In genomic region chrX:38576078-38576477, GRCm38 (mm10) we compare ENCODE assay signal across 8 mouse cellular contexts. TPM values are rescaled to one million over a fixed set of nuclear protein-coding genes. Genes with fewer than 3 reads are reported as not detected.
DNase-seq lines count a peak whose midpoint lies in the region; ATAC-seq and TF ChIP-seq lines count a peak whose summit lies in the region.

Gene Cul4b (minus strand): TSS chrX:38576196.

- H3K9ac ChIP-seq in lung, postnatal 0 days (replicated peaks; ENCODE audit: low read depth): no peak within 1 kb of the TSS
- no peak within 1 kb of the TSS for H3K9ac ChIP-seq in embryonic facial prominence, embryonic 11.5 days (replicated peaks; ENCODE audit: low read length)
- no peak within 1 kb of the TSS for H3K9ac ChIP-seq in heart, postnatal 0 days (replicated peaks; ENCODE audit: low read depth, low read length)
- no peak within 1 kb of the TSS for H3K9ac ChIP-seq in neural tube, embryonic 15.5 days (replicated peaks)

- no peak for DNase-seq in lung, postnatal 0 days (ENCODE audit: low spot score)
- DNase-seq in lung, postnatal 36 days: no peak
- no peak for DNase-seq in embryonic facial prominence, embryonic 11.5 days (ENCODE audit: low spot score)
- DNase-seq in heart, postnatal 0 days (ENCODE audit: low spot score): no peak
- DNase-seq in limb, embryonic 10.5 days (ENCODE audit: low spot score): no peak
- no peak for DNase-seq in thymus, postnatal 4 days
- no peak for DNase-seq in kidney, postnatal 25 days

- H3K4me3 ChIP-seq in lung, postnatal 0 days (ENCODE audit: low read depth, low read length): no peak within 1 kb of the TSS
- no peak within 1 kb of the TSS for H3K4me3 ChIP-seq in embryonic facial prominence, embryonic 11.5 days (ENCODE audit: low read depth, low read length)
- H3K4me3 ChIP-seq in heart, postnatal 0 days (ENCODE audit: low read depth, low read length): no peak within 1 kb of the TSS
- no peak within 1 kb of the TSS for H3K4me3 ChIP-seq in limb, embryonic 10.5 days
- H3K4me3 ChIP-seq in neural tube, embryonic 15.5 days (replicated peaks): no peak within 1 kb of the TSS

- H3K36me3 ChIP-seq in lung, postnatal 0 days (ENCODE audit: insufficient read depth, low read length): no peaks in the 10 kb centered on the region
- no peaks in the 10 kb centered on the region for H3K36me3 ChIP-seq in embryonic facial prominence, embryonic 11.5 days (replicated peaks; ENCODE audit: control insufficient read depth, insufficient read depth, low read depth, low read length)
- no peaks in the 10 kb centered on the region for H3K36me3 ChIP-seq in heart, postnatal 0 days (replicated peaks; ENCODE audit: control insufficient read depth, insufficient read depth, low read length)
- no peaks in the 10 kb centered on the region for H3K36me3 ChIP-seq in limb, embryonic 10.5 days
- H3K36me3 ChIP-seq in neural tube, embryonic 15.5 days: no peaks in the 10 kb centered on the region

- TF ChIP-seq CTCF in lung, postnatal 0 days (IDR thresholded peaks at IDR 0.05): no peak
- no peak for TF ChIP-seq CTCF in heart, postnatal 0 days (IDR thresholded peaks at IDR 0.05; ENCODE audit: low read depth)

- no peak for TF ChIP-seq EP300 in lung, postnatal 0 days (IDR thresholded peaks at IDR 0.05)
- TF ChIP-seq EP300 in heart, postnatal 0 days (IDR thresholded peaks at IDR 0.05; ENCODE audit: low read depth): no peak

- 79% methylated on average over 15 of the region's 15 CpGs for WGBS in lung, postnatal 0 days
- 87% methylated on average over 15 of the region's 15 CpGs for WGBS in embryonic facial prominence, embryonic 11.5 days
- WGBS in heart, postnatal 0 days: 60% methylated on average over 15 of the region's 15 CpGs
- WGBS in limb, embryonic 10.5 days: 85% methylated on average over 15 of the region's 15 CpGs
- WGBS in neural tube, embryonic 15.5 days: 90% methylated on average over 15 of the region's 15 CpGs

- no peak within 1 kb of the TSS for H3K4me2 ChIP-seq in lung, postnatal 0 days (replicated peaks; ENCODE audit: low read depth, low read length)
- no peak within 1 kb of the TSS for H3K4me2 ChIP-seq in embryonic facial prominence, embryonic 11.5 days (ENCODE audit: low read depth, low read length)
- H3K4me2 ChIP-seq in heart, postnatal 0 days (ENCODE audit: low read depth, low read length): no peak within 1 kb of the TSS
- no peak within 1 kb of the TSS for H3K4me2 ChIP-seq in neural tube, embryonic 15.5 days

- no peaks in the 10 kb centered on the region for H3K9me3 ChIP-seq in lung, postnatal 0 days (ENCODE audit: low read length)
- H3K9me3 ChIP-seq in embryonic facial prominence, embryonic 11.5 days (replicated peaks; ENCODE audit: control insufficient read depth, low read length): no peaks in the 10 kb centered on the region
- H3K9me3 ChIP-seq in heart, postnatal 0 days (replicated peaks; ENCODE audit: control insufficient read depth, low read length): no peaks in the 10 kb centered on the region
- no peaks in the 10 kb centered on the region for H3K9me3 ChIP-seq in limb, embryonic 10.5 days (replicated peaks)
- H3K9me3 ChIP-seq in neural tube, embryonic 15.5 days (replicated peaks): no peaks in the 10 kb centered on the region

- no peak within 1 kb of the TSS for H3K27ac ChIP-seq in lung, postnatal 0 days (ENCODE audit: low read length)
- no peak within 1 kb of the TSS for H3K27ac ChIP-seq in embryonic facial prominence, embryonic 11.5 days (replicated peaks; ENCODE audit: low read depth, low read length)
- no peak within 1 kb of the TSS for H3K27ac ChIP-seq in heart, postnatal 0 days (ENCODE audit: low read depth)
- no peak within 1 kb of the TSS for H3K27ac ChIP-seq in limb, embryonic 10.5 days
- no peak within 1 kb of the TSS for H3K27ac ChIP-seq in neural tube, embryonic 15.5 days (replicated peaks)

- H3K4me1 ChIP-seq in lung, postnatal 0 days (ENCODE audit: insufficient read depth, low read depth, low read length): no peaks in the 10 kb centered on the region
- H3K4me1 ChIP-seq in embryonic facial prominence, embryonic 11.5 days (ENCODE audit: control insufficient read depth, insufficient read depth, low read length): no peaks in the 10 kb centered on the region
- H3K4me1 ChIP-seq in heart, postnatal 0 days (ENCODE audit: control insufficient read depth, insufficient read depth): no peaks in the 10 kb centered on the region
- no peaks in the 10 kb centered on the region for H3K4me1 ChIP-seq in limb, embryonic 10.5 days
- H3K4me1 ChIP-seq in neural tube, embryonic 15.5 days: no peaks in the 10 kb centered on the region

- no peak for ATAC-seq in lung, postnatal 0 days
- no peak for ATAC-seq in embryonic facial prominence, embryonic 11.5 days (replicated peaks; ENCODE audit: insufficient number of reproducible peaks, low FRiP score, low TSS enrichment, low read depth)
- peak; percentile 64 for ATAC-seq in heart, postnatal 0 days (ENCODE audit: insufficient read depth, low read depth)
- no peak for ATAC-seq in neural tube, embryonic 15.5 days (ENCODE audit: low FRiP score)

- H3K27me3 ChIP-seq in lung, postnatal 0 days (replicated peaks; ENCODE audit: insufficient read depth, low read length): no peaks in the 10 kb centered on the region
- no peaks in the 10 kb centered on the region for H3K27me3 ChIP-seq in embryonic facial prominence, embryonic 11.5 days (ENCODE audit: control insufficient read depth, insufficient read depth, low read length)
- no peaks in the 10 kb centered on the region for H3K27me3 ChIP-seq in heart, postnatal 0 days (ENCODE audit: control insufficient read depth, insufficient read depth, low read length)
- no peaks in the 10 kb centered on the region for H3K27me3 ChIP-seq in limb, embryonic 10.5 days (ENCODE audit: low read depth, poor library complexity, severe bottlenecking)
- no peaks in the 10 kb centered on the region for H3K27me3 ChIP-seq in neural tube, embryonic 15.5 days (replicated peaks)

RNA-seq across cellular contexts. Expression of gene Cul4b, which starts in this region (rescaled TPM):
- polyA plus RNA-seq in lung, postnatal 0 days (2015; fragmentation: Nextera tagmentation; extraction: Ambion mirVana): 11.4 and 13.6 TPM in 2 replicates
- 72.0 and 81.9 TPM in 2 replicates for polyA plus RNA-seq in embryonic facial prominence, embryonic 11.5 days (2014; fragmentation: Nextera tagmentation; extraction: Ambion mirVana)
- total RNA-seq in heart, postnatal 0 days (2014; rRNA removed; ENCODE audit: low replicate concordance): 4.6 and 11.7 TPM in 2 replicates
- polyA plus RNA-seq in heart, postnatal 0 days (2015; fragmentation: Nextera tagmentation; extraction: Ambion mirVana): 8.3 and 9.5 TPM in 2 replicates
- 46.4 and 54.2 TPM in 2 replicates for polyA plus RNA-seq in limb, embryonic 10.5 days (2016; fragmentation: Nextera tagmentation; extraction: Ambion mirVana)
- polyA plus RNA-seq in neural tube, embryonic 15.5 days (2015; fragmentation: Nextera tagmentation; extraction: Ambion mirVana): 15.6 and 18.7 TPM in 2 replicates
